Mouse (Mus musculus): ENCODE data around the gene Oscp1.

Gene Oscp1

DNA sequence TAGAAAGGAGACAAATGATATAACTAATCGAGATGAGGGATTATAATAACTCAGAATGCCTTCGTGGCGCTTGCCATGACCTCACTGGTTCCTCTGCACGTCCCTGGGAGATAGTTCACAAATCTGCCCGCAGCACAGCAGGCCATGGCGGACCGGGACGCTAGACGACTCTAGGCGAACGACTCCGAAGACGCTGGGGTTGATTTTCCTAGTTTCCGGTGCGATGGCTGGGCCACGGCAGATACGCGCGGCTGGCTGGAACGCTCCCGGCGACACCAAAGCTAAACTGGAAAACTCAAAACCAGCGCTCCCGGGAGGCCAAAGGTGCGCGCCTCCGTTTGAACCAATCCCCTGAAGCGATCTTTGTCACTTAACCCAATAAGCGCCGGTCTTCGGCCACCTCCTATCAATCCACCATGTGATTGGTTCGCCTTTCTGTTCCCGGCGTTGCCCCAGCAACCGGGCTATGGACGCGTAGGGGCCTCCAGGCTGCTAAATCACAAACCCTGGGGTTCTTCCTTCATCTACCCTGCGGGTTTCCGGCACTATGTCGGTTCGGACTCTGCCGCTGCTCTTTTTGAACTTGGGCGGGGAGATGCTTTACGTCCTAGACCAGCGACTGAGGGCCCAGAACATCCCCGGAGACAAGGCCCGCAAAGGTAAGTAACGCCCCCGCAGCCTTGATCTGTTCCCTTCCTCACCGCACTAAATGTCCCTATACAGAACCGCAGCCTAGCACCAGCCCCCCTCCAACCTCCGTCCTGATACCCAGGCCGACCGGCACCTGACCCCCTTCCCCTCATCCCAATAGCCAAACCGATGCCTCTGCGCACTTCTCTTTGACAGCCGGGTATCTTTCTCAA lies at the start of gene Oscp1:
Oscp1 (plus strand) TSS at position 432 of the 863 bp plus-strand sequence.
- peak; percentile 81 to 89 for DNase-seq (ENCODE audit: low spot score in 2 of 2)

- no peak for DNase-seq (ENCODE audit: low spot score in 2 of 2)
Measured at GRCm38 (mm10) chr4:126017676-126018332, 40.6 kb upstream of the Oscp1 start.

- DNase-seq (ENCODE audit: low spot score in 2 of 2) = no peak
Measured at GRCm38 (mm10) chr4:126018966-126019538, 39.3 kb upstream of the Oscp1 start.

DNA sequence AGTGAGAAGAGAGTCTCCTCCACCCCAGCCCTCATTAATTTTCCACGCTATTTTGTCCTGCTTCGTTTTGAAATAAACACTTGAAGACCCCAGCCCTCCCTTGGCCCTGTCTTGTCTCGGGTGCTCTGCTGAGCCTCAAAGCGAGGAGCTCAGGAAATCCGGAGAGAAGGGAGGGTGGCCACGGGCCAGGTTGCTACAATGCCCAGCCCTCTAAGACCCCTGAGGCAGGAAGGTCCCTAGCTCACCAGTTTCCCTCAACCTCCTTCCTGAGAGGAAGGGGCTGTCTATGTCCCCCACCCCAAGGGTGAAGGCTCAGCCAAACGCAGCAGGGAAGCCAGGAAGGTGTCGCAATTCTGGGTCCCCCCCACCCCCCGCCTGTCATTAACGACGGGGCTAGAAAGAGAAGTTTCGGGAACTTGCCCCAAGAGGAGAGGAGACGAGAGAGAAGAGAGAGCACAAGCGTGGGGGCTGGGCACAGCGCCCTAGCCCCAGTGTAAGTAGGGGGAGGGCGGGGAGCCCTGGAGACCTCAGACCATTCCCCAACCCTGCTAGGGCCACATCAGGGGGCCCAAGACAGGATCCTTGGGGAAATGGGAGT lies 34.0 kb upstream of the Oscp1 start, which contains the start of gene Csf3r:
Csf3r (plus strand) TSS at position 248 of the 598 bp plus-strand sequence.
- DNase-seq (ENCODE audit: low spot score in 2 of 2) = no peak

DNA sequence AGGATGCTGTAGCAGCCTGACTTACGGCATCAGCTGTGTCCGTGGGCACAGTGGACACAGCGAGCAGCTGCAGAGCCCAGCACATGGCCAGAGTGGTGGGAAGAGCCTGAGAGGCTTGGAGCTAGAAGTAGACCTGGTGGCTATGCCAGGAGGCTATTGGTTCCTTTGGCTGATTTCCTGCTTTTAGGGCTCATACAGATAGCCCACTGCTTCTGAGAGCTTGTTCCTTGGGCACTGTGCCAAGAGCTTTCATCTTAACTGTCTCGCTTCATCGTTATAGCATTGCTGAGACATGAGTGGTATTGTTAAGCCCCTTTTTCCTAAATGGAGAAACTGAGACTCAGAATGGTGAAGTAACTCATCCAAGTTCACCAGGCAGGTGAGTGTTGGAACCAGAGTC lies 32.6 kb upstream of the Oscp1 start:
- no peak for DNase-seq (ENCODE audit: low spot score in 2 of 2)

DNA sequence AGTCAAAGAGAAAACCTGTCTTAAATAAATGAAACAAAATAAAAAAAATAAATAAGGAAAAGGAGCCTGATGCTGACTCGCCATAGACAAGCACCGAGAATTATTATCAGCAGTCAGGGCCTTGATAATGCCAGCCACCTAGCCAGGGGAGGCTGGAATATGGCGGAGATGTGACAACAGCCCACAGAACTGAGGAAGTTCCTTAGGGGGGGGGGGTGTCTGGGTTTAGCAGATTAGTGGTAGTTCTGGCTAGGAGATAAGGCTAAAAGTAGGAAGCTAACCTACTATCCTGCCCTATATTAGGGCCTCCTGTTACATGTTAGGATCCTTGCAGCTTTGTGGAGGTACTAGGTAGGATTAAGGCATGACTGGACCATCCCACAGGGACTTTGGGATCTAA lies 30.4 kb upstream of the Oscp1 start:
- no peak for DNase-seq (ENCODE audit: low spot score in 2 of 2)

GRCm38 (mm10) chr4:126029042-126029441 lies 29.3 kb upstream of the Oscp1 start:
- no peak for DNase-seq (ENCODE audit: low spot score in 2 of 2)

GRCm38 (mm10) chr4:126030705-126031104 lies 27.7 kb upstream of the Oscp1 start:
- DNase-seq (ENCODE audit: low spot score in 2 of 2) = no peak

DNA sequence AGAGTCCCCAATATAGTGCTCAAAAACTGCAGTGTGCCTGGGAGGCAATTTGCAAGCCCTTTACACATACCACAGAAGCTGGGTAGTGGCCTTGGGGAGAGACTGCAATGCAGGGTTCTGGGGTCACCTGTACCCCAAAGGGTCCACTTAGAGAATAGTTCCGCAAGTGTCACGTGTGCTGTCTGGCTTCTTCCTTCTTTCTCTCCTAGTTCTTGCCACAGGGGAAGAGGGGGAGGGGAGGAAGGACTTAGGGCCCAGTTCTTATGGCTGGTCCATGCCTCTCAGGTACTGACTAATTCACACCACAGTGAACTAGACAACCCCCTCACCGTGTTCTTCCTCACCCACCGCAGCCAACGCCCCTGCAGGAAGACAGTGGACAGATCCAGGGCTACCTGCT lies 23.0 kb upstream of the Oscp1 start:
- no peak for DNase-seq (ENCODE audit: low spot score in 2 of 2)

- DNase-seq (ENCODE audit: low spot score in 2 of 2) = peak; percentile 81 to 83
Measured at GRCm38 (mm10) chr4:126046851-126047585, 11.3 kb upstream of the Oscp1 start, which contains the start of gene Mrps15. Gene Mrps15 (plus strand): TSS chr4:126046925.

DNA sequence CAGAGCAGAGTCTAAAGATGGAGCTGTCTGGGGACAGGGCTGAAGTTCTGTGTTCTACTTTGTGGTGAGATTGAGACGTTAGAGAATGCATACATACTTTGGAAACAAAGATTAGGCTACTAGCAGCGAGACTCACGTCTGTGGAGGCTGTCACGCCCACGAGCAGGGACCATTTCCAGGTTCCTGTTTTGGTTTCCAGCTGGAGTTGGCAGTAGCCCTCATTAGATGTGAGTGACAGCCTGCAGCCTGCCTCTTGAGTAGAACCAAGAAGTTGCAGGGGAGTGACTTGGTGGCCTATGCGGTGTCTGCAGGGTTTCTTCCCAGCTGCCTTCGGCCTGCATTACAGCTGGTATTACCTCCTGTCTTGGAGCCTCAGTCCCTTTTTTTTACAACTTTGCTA lies 6.7 kb upstream of the Oscp1 start:
- no peak for DNase-seq (ENCODE audit: low spot score in 2 of 2)

- DNase-seq (ENCODE audit: low spot score in 2 of 2) = no peak
Measured at GRCm38 (mm10) chr4:126057207-126058133, 895 bp upstream of the Oscp1 start.

DNA sequence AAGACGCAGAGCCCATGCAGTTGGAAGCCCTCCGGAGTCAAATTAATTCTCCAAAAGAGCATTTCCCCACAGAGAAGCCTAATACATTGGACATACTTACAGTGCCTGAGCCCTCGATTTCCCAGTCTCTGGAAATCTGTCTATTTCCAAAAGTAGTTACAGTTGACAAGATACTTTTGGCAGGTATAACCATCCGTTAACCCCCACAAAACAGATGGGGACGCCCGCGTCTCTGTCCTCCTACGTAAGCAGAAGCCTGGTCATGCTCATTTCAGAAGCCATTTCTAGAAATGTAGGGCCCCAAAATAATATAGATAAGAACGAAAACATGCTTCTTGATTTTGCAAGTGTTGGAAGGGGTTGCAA lies 615 bp downstream of the Oscp1 start:
- no peak for DNase-seq (ENCODE audit: low spot score in 2 of 2)

GRCm38 (mm10) chr4:126062856-126063255 lies 4.5 kb downstream of the Oscp1 start:
- no peak for DNase-seq (ENCODE audit: low spot score in 2 of 2)

DNA sequence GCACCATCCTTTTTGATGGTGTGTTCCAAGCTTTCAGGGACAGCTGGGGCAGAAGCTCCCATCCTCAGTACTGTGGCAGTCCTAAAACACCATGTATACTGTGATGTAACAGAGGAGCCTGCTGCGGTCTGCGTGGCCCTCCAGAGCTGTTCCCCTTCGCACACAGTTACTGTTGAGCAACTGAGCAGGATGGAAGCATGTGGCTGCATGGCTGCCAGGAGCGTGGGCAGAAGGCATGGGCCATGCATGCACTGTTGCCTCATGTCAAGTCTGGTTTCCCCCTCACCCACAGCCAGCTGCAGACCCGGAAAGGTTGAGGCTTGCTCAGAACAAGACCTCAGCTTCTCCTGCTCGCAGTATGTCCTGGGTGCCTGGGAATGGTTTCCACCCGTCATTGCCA lies 6.9 kb downstream of the Oscp1 start:
- no peak for DNase-seq (ENCODE audit: low spot score in 2 of 2)

DNA sequence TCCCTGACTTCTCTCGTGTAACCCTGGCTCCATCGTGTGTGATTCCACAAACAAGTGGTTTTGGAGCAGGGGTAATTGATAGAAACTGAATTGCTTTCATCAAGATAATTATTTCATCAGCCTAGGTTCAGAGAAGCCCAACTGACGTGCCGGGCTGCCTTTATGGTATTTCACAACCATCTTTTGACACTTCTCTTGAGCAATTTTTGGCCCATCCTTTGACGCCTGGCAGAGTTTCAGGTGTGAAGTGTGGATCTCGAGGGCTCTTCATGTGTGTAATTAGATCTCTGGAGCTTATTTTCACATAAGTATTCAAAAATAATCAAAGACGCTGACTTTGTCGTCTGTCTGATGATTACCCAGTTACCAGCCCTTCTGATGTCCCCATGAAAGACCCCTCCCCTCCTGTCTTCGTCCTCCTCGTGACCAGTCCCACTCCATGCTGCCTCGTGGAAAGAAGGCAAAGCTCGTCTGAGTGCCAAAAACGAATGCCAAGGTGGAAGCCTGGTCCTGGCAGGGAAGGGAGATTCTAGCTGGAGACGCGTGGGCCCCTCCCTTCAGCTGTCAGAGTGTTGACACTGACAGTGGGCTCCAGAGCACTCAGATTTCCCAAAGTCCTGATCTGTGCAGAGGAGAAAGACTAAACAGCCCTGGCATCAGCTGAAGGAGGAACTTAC lies 9.2 kb downstream of the Oscp1 start:
- no peak for DNase-seq (ENCODE audit: low spot score in 2 of 2)

- DNase-seq (ENCODE audit: low spot score in 2 of 2) = no peak
Measured at GRCm38 (mm10) chr4:126068842-126069241, 10.5 kb downstream of the Oscp1 start.

GRCm38 (mm10) chr4:126077833-126078232 lies 19.5 kb downstream of the Oscp1 start:
- no peak for DNase-seq (ENCODE audit: low spot score in 2 of 2)

- no peak for DNase-seq (ENCODE audit: low spot score in 2 of 2)
Measured at GRCm38 (mm10) chr4:126079266-126079665, 20.9 kb downstream of the Oscp1 start.

- DNase-seq (ENCODE audit: low spot score in 2 of 2) = no peak
Measured at GRCm38 (mm10) chr4:126081601-126082000, 23.2 kb downstream of the Oscp1 start.
